Mouse (Mus musculus): ENCODE results near the gene Gramd1a. TPM values are rescaled to one million over a fixed set of nuclear protein-coding genes. Genes with fewer than 3 reads are reported as not detected.

The Gramd1a gene
- total and polyA plus RNA-seq, 2 experiments from 2014 or later: 25.9 to 53.9 TPM

DNA sequence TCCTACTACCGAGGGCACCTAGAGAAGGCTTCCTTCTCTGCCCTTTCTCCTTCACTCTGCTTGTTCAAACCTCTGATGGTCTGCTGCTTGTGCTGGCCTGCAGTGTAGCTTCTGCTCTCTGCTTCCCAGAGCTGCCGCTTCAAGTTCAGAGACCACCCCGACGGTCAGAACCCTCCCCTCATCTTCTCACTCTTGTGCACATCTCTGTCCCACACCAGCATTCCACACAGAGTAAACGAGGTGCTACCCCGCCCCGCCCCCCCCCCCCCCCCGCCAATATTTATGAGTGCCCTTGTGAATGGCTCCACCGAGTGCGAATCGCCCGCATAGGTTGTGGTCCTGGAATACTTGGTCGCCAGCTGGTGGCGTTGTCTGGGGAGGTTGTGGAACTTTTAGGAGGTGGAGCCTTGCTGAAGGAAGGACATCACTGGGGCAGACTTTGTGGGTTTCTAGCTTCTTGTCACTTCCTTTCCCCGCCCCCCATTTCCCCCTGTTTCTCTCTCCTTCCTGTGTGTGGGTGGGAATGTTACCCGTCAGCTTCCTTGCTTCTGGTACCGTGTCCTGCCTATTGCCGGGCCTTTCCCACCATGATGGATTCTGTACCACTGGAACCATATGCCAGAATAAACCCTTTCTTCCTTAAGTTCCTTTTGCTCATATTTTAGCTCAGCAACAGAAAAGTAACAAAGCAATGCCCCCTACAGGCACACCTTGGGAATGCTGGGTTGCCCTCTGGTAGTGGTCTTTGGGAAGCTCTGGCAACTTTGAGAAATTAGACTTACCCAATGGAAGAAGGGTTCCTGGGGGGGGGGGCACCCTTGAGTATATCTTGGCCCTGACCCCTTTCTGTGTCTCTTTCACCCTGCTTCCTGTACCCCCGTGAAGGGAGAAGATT, 585 bp upstream of the Gramd1a start:
- ATAC-seq (ENCODE audit: insufficient read depth, low read depth): peak; percentile 6; the same call in 1 of the 2 replicates
- Histone ChIP-seq H3K4me3 (ENCODE audit: low read depth, low read length) (no peak overlapping the region), H3K4me2 (ENCODE audit: low read depth, low read length) (no peak overlapping the region), H3K9me3 (replicated peaks; ENCODE audit: control insufficient read depth, low read length) (no peaks in the 10 kb centered on the region), H3K9ac (replicated peaks; ENCODE audit: low read depth, low read length) (no peak overlapping the region), H3K27me3 (ENCODE audit: control insufficient read depth, insufficient read depth, low read length) (no peaks in the 10 kb centered on the region), H3K36me3 (replicated peaks; ENCODE audit: control insufficient read depth, insufficient read depth, low read length) (no peaks in the 10 kb centered on the region), H3K4me1 (ENCODE audit: control insufficient read depth, insufficient read depth) (peaks cover 18% of the 10 kb centered on the region; the same call in 1 of the 2 replicates), H3K27ac (ENCODE audit: low read depth) (peak overlapping the region; percentile 86)
- WGBS: 36% methylated on average over 15 of the region's 19 CpGs
- DNase-seq (ENCODE audit: low spot score): peak; percentile 12
- TF ChIP-seq CTCF (IDR thresholded peaks at IDR 0.05; ENCODE audit: low read depth): peak; percentile 37
- TF ChIP-seq EP300 (IDR thresholded peaks at IDR 0.05; ENCODE audit: low read depth): no peak

DNA sequence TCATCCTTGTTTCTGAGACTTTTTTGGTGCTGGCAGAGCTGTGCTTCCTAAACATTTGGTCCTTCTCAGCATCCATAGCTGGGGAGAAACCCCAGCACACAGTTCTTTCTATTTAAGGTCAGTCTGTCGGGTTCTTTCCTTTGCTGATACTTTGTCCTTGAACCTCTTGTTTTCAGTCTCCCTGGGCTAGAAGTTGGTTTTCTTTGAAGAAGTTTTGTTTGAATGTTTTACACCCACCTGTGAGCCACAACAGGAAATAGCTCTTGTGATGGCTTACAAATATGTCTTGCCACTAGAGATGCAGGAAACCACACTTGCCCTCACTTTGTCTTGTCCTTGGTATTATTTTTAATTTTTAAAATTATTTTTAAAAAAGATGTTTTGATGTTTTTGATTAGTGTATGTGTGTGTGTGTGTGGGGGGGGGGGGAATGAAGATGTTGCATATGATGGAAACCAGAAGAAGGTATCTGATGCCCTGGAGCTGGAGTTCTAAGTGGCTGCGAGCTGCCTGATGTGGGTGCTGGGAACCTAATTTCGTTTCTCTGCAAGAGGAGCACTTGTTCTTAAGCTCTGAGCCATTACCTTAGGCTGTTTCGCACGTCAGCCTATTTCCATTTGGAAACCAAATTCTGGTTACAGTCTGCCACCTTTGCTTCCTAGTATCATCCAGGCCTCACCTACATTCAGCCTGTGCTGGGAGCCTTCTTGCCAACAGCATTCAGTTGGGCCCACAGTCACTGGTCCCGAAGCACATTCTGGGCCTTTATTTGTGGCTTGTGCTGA, 2.0 kb downstream of the Gramd1a start:
- H3K27me3 ChIP-seq (ENCODE audit: control insufficient read depth, insufficient read depth, low read length): no peaks in the 10 kb centered on the region
- H3K36me3 ChIP-seq (replicated peaks; ENCODE audit: control insufficient read depth, insufficient read depth, low read length): no peaks in the 10 kb centered on the region
- peaks cover 30% of the 10 kb centered on the region for H3K4me1 ChIP-seq (ENCODE audit: control insufficient read depth, insufficient read depth)
- ATAC-seq (ENCODE audit: insufficient read depth, low read depth): no peak
- peak overlapping the region; percentile 61; the same call in 1 of the 2 replicates for H3K27ac ChIP-seq (ENCODE audit: low read depth)
- no peak overlapping the region for H3K9ac ChIP-seq (replicated peaks; ENCODE audit: low read depth, low read length)
- no peak for TF ChIP-seq EP300 (IDR thresholded peaks at IDR 0.05; ENCODE audit: low read depth)
- no peak for TF ChIP-seq CTCF (IDR thresholded peaks at IDR 0.05; ENCODE audit: low read depth)
- no peak for DNase-seq (ENCODE audit: low spot score)
- no peak overlapping the region for H3K4me3 ChIP-seq (ENCODE audit: low read depth, low read length)
- H3K4me2 ChIP-seq (ENCODE audit: low read depth, low read length): no peak overlapping the region
- 83% methylated on average over 6 of the region's 6 CpGs for WGBS
- no peaks in the 10 kb centered on the region for H3K9me3 ChIP-seq (replicated peaks; ENCODE audit: control insufficient read depth, low read length)

DNA sequence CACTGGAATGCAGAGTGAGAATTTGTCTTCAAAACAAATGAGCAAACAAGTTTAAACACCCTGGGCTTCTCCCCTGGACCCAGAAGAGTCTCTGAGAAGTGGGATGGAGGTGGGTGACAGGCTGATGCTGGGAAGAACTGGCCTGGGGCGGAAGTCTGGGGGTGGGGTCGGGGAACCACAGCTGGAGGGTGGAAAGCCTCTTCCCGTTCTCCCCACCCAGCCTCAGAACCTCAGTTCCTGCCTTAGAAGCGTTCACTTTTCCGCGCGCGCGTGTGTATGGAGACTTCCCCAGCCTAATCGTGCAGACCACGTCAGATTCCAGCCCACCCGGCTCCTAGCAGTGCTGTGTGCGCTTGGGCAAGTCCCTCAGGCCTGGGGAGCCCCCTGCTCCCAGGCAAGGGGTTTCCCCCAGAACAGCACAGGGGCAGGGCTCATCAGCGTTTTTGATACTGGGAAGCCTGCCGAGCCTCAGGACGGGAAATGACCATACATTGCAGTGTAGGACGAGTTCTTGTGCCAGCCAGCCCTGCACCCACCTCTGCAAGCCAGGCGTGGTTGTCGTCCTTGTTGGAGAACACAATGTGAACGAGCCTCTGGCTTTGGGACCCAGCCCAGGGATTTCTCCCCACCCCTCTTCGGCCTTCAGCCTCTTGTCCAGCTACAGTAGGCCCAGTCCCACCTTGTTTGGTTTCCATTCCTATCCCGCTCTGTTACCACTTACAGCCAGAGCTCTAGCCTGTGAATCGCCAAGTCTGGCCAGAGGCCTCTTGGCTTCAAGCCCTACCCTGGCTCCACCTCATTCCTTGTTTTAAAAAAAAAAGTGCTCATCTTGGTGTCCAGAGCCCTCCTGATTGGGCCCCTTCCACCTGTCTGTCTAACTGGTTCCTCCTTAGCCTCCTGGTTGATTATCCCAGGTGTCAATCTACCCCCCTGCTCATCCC, 4.1 kb downstream of the Gramd1a start:
- peak; percentile 77 for DNase-seq (ENCODE audit: low spot score)
- peaks cover 47% of the 10 kb centered on the region for H3K4me1 ChIP-seq (ENCODE audit: control insufficient read depth, insufficient read depth)
- H3K27ac ChIP-seq (ENCODE audit: low read depth): peak overlapping the region; percentile 98
- WGBS: 6% methylated on average over 23 of the region's 23 CpGs
- peak overlapping the region; percentile 85 for H3K4me3 ChIP-seq (ENCODE audit: low read depth, low read length)
- H3K4me2 ChIP-seq (ENCODE audit: low read depth, low read length): peak overlapping the region; percentile 87
- TF ChIP-seq EP300 (IDR thresholded peaks at IDR 0.05; ENCODE audit: low read depth) (no peak), CTCF (IDR thresholded peaks at IDR 0.05; ENCODE audit: low read depth) (no peak)
- no peaks in the 10 kb centered on the region for H3K36me3 ChIP-seq (replicated peaks; ENCODE audit: control insufficient read depth, insufficient read depth, low read length)
- ATAC-seq (ENCODE audit: insufficient read depth, low read depth): peak; percentile 63
- H3K9me3 ChIP-seq (replicated peaks; ENCODE audit: control insufficient read depth, low read length): no peaks in the 10 kb centered on the region
- H3K27me3 ChIP-seq (ENCODE audit: control insufficient read depth, insufficient read depth, low read length): no peaks in the 10 kb centered on the region
- peak overlapping the region; percentile 88 for H3K9ac ChIP-seq (replicated peaks; ENCODE audit: low read depth, low read length)

DNA sequence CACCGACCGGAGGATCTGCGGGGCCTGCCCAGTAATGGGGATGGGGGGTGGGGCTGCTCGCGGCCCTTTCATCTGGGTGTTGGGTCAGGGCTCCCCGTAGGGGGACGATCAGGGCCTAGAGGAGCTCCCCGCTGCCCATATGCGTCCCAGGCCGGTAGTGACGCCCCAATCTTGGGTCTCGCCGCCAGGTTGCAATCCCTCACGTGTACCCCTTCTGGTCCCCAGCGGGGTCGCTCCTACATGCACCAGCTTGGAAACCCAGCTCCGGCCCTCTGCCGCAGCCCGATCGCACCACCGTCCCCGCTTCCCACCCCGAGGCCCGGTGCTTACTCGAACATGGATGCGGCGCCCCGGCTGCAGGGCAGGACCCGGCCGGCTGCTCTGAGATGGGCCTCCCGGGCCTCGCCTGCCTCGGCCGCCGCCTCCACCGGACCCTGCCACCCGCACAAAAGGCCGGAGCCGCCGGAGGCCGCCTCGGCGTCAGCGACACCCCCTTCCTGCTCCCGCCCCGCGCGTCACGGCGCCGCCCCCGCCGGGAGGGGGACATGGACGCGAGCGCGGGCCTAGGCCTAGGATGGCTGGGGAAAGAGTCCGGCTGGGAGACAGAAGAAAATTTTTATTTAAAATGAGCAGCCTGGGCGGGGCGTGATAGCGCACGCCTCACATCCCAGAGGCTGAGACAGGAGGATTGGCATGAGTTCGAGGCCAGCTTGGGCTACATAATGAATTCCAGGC, 5.0 kb downstream of the Gramd1a start:
- H3K27ac ChIP-seq (ENCODE audit: low read depth): peak overlapping the region; percentile 98
- no peaks in the 10 kb centered on the region for H3K27me3 ChIP-seq (ENCODE audit: control insufficient read depth, insufficient read depth, low read length)
- under 1% methylated on average over 63 of the region's 63 CpGs for WGBS
- peaks cover 44% of the 10 kb centered on the region for H3K4me1 ChIP-seq (ENCODE audit: control insufficient read depth, insufficient read depth)
- ATAC-seq (ENCODE audit: insufficient read depth, low read depth): peak; percentile 86
- peak; percentile 79 for DNase-seq (ENCODE audit: low spot score)
- TF ChIP-seq EP300 (IDR thresholded peaks at IDR 0.05; ENCODE audit: low read depth) (no peak), CTCF (IDR thresholded peaks at IDR 0.05; ENCODE audit: low read depth) (peak; percentile 3; the same call in 1 of the 2 replicates)
- H3K9ac ChIP-seq (replicated peaks; ENCODE audit: low read depth, low read length): peak overlapping the region; percentile 88
- H3K9me3 ChIP-seq (replicated peaks; ENCODE audit: control insufficient read depth, low read length): no peaks in the 10 kb centered on the region
- no peaks in the 10 kb centered on the region for H3K36me3 ChIP-seq (replicated peaks; ENCODE audit: control insufficient read depth, insufficient read depth, low read length)
- H3K4me2 ChIP-seq (ENCODE audit: low read depth, low read length): peak overlapping the region; percentile 87
- H3K4me3 ChIP-seq (ENCODE audit: low read depth, low read length): peak overlapping the region; percentile 85
